Mouse (Mus musculus) hindbrain, embryonic 10.5 days (tissue): ENCODE measurements at regions not wholly inside any gene's neighbourhood (a gene's known extent, or its start where the extent isn't known, plus 50 kb on each side); places are given as distances from the start of the nearest gene placed in this dataset.

ENCODE experiments used
- DNase-seq: peaks from one replicate; pipeline ENCODE4 v3.0.0-alpha.2; 2017; ENCODE audit warnings: low spot score
- H3K27ac ChIP-seq: fragments of 300-500 bp; sonication (generic); 2 replicates; pipeline ENCODE4 v1.5.1; 2016; ENCODE audit warnings: mild to moderate bottlenecking, moderate library complexity
- H3K27me3 ChIP-seq: fragments of 300-500 bp; sonication (generic); 2 replicates; pipeline ENCODE4 v1.6.1; 2016; ENCODE audit warnings: mild to moderate bottlenecking; ENCODE audit not compliant: poor library complexity, insufficient read depth, severe bottlenecking
- H3K36me3 ChIP-seq: fragments of 300-500 bp; sonication (generic); 2 replicates; pipeline ENCODE4 v1.6.1; 2016; ENCODE audit warnings: mild to moderate bottlenecking, moderate library complexity
- H3K4me1 ChIP-seq: fragments of 300-500 bp; sonication (generic); replicated peaks from 2 replicates; pipeline ENCODE4 v1.6.1; 2016; ENCODE audit warnings: mild to moderate bottlenecking
- H3K4me3 ChIP-seq: fragments of 300-500 bp; sonication (generic); 2 replicates; pipeline ENCODE4 v1.5.1; 2016; ENCODE audit warnings: mild to moderate bottlenecking, moderate library complexity
- H3K9me3 ChIP-seq: fragments of 300-500 bp; sonication (generic); 2 replicates; pipeline ENCODE4 v1.6.1; 2016; ENCODE audit warnings: mild to moderate bottlenecking, moderate library complexity
- WGBS: fragments of 180-500 bp; shearing (Covaris S2); methylation state at CpG from one replicate; pipeline ENCODE4 v1.1.7; 2016; 5-methylcytosine and 5-hydroxymethylcytosine counted together

DNA sequence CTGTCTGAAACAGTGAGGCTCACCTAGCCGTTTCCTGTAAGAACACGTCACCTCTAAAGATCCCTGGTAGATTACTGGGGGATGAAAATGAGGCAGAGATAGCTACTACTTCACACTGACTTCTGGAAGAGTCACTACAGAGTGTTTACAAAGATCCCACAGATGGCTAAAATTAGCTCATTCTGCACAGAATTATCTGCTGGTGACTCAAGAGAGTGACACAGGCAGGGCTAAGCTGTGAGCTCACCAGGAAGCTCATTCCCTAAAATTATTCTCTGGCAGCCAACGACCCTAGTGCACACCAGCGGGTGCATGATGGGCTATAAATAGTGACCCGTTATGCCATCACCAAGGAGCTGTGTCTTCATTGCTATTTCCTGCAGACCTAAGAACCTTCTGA lies 53.2 kb upstream of the Ddah1 start:
- H3K4me3 ChIP-seq = no peak overlapping the region
- H3K9me3 ChIP-seq = no peaks in the 10 kb centered on the region
- 89% methylated on average over 5 of the region's 5 CpGs for WGBS
- no peaks in the 10 kb centered on the region for H3K27me3 ChIP-seq
- DNase-seq = no peak
- no peak overlapping the region for H3K27ac ChIP-seq
- peaks cover 21% of the 10 kb centered on the region for H3K4me1 ChIP-seq
- no peaks in the 10 kb centered on the region for H3K36me3 ChIP-seq

DNA sequence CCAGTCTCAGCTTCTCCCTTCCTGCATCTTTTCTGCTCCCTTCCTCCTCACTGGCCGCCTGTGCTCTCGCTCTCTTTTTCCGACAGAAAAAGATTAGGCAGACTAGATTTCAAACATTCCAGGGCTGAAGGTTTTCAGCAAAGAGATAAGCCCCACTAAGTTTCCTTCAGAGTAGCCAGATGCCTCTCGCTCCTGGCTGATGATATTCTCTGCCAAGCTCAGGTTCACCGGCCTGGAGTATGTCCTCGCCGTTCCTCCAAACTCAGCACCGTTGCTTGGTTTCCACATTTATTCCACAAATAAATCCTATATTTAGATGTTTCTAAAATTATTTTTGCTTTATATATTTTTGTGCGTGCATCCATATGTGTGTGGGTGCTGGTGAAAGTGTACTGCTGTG lies 54.3 kb upstream of the Ccn1 start:
- Histone ChIP-seq H3K9me3 (no peaks in the 10 kb centered on the region), H3K27me3 (no peaks in the 10 kb centered on the region), H3K36me3 (no peaks in the 10 kb centered on the region), H3K4me3 (no peak overlapping the region), H3K27ac (peak overlapping the region; percentile 84; the same call in 1 of the 2 replicates), H3K4me1 (peaks cover 21% of the 10 kb centered on the region)
- no peak for DNase-seq
- 64% methylated on average over 9 of the region's 9 CpGs for WGBS

DNA sequence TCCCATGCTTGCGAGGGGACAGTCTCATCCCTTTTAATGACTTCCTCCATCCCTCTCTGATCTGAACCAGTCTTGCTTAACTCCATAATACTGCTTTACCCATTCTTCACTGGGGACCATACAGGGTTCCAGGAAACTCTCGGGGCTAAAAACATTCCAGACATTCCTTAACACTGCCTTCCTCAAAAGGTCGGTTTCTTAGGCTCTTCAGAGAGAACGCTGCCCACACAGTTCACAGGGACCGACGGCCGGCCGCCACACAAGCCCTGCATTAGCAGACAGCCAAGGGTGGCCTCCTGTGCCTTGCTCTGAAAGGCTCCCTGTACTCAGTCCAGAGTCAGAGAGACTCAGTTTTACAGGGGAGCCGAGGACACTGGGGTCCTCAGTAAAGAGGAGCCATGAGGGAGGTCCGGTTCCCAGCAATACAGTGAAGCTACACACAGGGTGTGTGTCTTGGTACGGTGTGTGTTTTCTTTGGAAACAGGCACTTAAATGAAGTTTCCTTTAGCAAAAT lies 53.7 kb upstream of the Ccn1 start:
- H3K4me3 ChIP-seq = 0 out of 2 replicates have a peak overlapping the region, but pooled peaks have one; percentile 11
- DNase-seq = peak; percentile 60
- 7% methylated on average over 11 of the region's 11 CpGs for WGBS

DNA sequence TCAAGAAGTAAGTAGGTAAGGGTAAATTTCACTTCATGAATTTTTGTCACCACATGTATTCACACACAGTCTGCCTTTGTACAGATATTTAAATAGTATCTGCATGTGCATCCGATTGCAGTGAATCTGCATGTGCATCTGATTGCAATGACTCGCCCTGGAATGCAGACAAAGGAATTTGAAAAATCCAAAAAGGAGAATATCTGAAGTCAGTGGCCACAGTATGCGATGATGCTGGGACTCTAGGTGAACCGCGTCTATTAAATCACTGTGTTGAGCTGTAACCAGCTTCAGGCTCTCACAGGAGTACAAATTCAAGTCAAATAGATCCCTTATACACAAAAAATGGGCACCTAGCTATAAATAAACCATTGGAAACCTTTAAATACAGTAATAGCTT lies 53.0 kb upstream of the Ccn1 start:
- WGBS = 59% methylated on average over 5 of the region's 5 CpGs
- Histone ChIP-seq H3K4me1 (peaks cover 21% of the 10 kb centered on the region), H3K4me3 (no peak overlapping the region), H3K36me3 (no peaks in the 10 kb centered on the region), H3K27me3 (no peaks in the 10 kb centered on the region), H3K27ac (peak overlapping the region; percentile 84; the same call in 1 of the 2 replicates), H3K9me3 (no peaks in the 10 kb centered on the region)
- DNase-seq = no peak

More for the DNA sequence above, 53.7 kb upstream of the Ccn1 start:
- no peaks in the 10 kb centered on the region for H3K9me3 ChIP-seq
- H3K27me3 ChIP-seq = no peaks in the 10 kb centered on the region
- H3K4me1 ChIP-seq = peaks cover 21% of the 10 kb centered on the region
- no peaks in the 10 kb centered on the region for H3K36me3 ChIP-seq
- H3K27ac ChIP-seq = peak overlapping the region; percentile 84

DNA sequence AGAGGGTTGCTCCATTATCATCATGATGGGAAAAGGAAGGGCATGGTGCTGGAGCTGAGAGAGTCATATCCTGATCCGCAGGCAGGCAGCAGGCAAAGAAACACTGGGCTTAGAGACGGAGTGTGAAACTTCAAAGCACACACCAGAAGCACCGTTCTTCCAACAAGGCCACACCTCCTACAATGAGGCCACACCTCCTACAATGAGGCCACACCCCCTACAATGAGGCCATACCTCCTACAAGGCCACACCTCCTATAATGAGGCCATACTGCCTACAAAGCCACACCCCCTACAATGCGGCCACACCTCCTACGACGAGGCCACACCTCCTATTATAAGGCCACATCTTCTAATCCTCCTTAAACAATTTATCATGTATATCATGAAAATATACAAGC lies 52.2 kb upstream of the Ccn1 start:
- 85% methylated on average over 6 of the region's 6 CpGs for WGBS
- Histone ChIP-seq H3K36me3 (no peaks in the 10 kb centered on the region), H3K9me3 (no peaks in the 10 kb centered on the region), H3K27ac (no peak overlapping the region), H3K4me1 (peaks cover 21% of the 10 kb centered on the region), H3K4me3 (no peak overlapping the region), H3K27me3 (no peaks in the 10 kb centered on the region)
- DNase-seq = no peak
